8 mouse cellular contexts compared by ENCODE assay signal in the genomic region with DNA sequence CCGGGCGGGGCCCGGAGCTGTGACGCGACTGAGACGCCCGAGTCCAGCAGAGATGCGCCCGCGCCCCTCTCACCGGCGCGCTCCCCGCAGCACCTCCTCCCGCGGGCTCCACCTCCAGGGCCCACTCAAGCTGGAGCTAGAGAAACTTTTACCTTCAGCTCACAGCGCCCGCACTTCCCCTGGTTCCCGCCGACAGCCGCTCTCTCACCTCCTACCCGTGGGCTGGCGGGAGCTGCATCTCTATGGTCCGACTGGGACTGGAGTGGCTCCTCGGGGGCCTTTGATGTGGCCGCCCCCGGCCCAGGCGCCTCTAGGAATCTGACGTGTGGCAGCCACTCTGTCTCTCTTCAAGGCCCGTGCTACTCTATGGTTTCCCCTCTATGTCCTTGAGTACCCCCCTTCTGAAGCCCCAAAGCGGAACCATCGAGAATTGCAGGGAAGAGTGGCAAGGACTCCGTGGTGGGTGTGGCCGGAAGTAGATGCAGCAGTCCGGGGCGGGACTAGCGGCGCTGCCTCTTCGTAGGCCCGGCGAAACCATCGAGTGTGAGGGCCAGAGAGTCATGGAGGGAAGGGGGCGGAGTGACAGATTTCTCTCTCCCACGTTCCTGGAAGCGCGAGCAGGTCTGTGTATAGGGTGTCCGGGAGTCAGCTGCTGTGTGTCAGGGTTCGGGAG. TPM values are rescaled to one million over a fixed set of nuclear protein-coding genes. Genes with fewer than 3 reads are reported as not detected.
DNase-seq lines count a peak whose midpoint lies in the region; ATAC-seq and TF ChIP-seq lines count a peak whose summit lies in the region.

A gene (minus strand): TSS at position 474 of the 673 bp plus-strand sequence.
A gene (plus strand): TSS at position 517 of the 673 bp plus-strand sequence.

- no peaks in the 10 kb centered on the region for H3K27me3 ChIP-seq in Patski
- H3K27me3 ChIP-seq in hindbrain, embryonic 13.5 days = no peaks in the 10 kb centered on the region

- DNase-seq in Patski (ENCODE audit: low read depth, low spot score) = peak; percentile 97
- DNase-seq in cerebellum, postnatal 14 days = peak; percentile 98 to 99
- peak; percentile 96 to 98 for DNase-seq in frontal cortex, postnatal 14 days (ENCODE audit: low spot score in 2 of 2)
- peak; percentile 93 to 96 for DNase-seq in layer of hippocampus, postnatal 25 days (ENCODE audit: extremely low spot score in 1 of 2, low spot score in 1 of 2)
- peak; percentile 99 for DNase-seq in lung, postnatal 25 days (ENCODE audit: low spot score)
- DNase-seq in retina, embryonic 14.5 days (ENCODE audit: low spot score) = peak; percentile 99
- peak; percentile 98 for DNase-seq in thymus, postnatal 4 days

- peaks cover 40% of the 10 kb centered on the region for H3K36me3 ChIP-seq in hindbrain, embryonic 13.5 days

- CTCF ChIA-PET in Patski (lab: Charles Lee) = no interaction called here

- peaks cover 36% of the 10 kb centered on the region for H3K4me1 ChIP-seq in hindbrain, embryonic 13.5 days (replicated peaks)

- in situ Hi-C loops in Patski (cut with MboI; ENCODE audit: low pct_unique_long_range_greater_than_20kb) = no loop called here

- POLR2A ChIA-PET in Patski (lab: Charles Lee) = interaction anchor here (2.3 kb wide), 1 partner anchor 13 kb away, joined by 9 read pairs; a partner anchor contains a TSS

- no peak for TF ChIP-seq CTCF in Patski (IDR thresholded peaks at IDR 0.05)

- peak within 1 kb of the TSS; percentile 89 for H3K9ac ChIP-seq in hindbrain, embryonic 13.5 days

- H3K27ac ChIP-seq in hindbrain, embryonic 13.5 days = peak within 1 kb of the TSS; percentile 92

- H3K9me3 ChIP-seq in hindbrain, embryonic 13.5 days = no peaks in the 10 kb centered on the region

- ATAC-seq in Patski = peak; percentile 88
- ATAC-seq in hindbrain, embryonic 13.5 days (ENCODE audit: low FRiP score) = peak; percentile 99

- peak within 1 kb of the TSS; percentile 87 for H3K4me3 ChIP-seq in hindbrain, embryonic 13.5 days

- H3K4me2 ChIP-seq in hindbrain, embryonic 13.5 days = peak within 1 kb of the TSS; percentile 96

- 1% methylated on average over 46 of the region's 48 CpGs for WGBS in hindbrain, embryonic 13.5 days

RNA-seq across cellular contexts. Expression of the first gene that starts in this region (rescaled TPM):
- polyA plus RNA-seq in Patski (2021) = 14.9 TPM
- 7.7 and 8.3 TPM in 2 replicates for polyA plus RNA-seq in hindbrain, embryonic 13.5 days (2015; fragmentation: Nextera tagmentation; extraction: Ambion mirVana)
- 10 to 100 TPM; 23.2 to 28.8 TPM for total RNA-seq in layer of hippocampus, postnatal 25 days (2021)

RNA-seq across cellular contexts. Expression of the second gene that starts in this region (rescaled TPM):
- 24.9 TPM for polyA plus RNA-seq in Patski (2021)
- polyA plus RNA-seq in hindbrain, embryonic 13.5 days (2015; fragmentation: Nextera tagmentation; extraction: Ambion mirVana) = 21.6 and 23.3 TPM in 2 replicates
- total RNA-seq in layer of hippocampus, postnatal 25 days (2021) = 10 to 100 TPM; 25.2 to 26.4 TPM

Comparison
In these comparisons a context has a peak if more than half of its experiments do, and no peak if none do; other contexts are left out.
1. Peak in every context shown above with its lines: DNase-seq, ATAC-seq, H3K4me3 ChIP-seq and H3K27ac ChIP-seq.